Mouse (Mus musculus): ENCODE data around the gene Dennd5b. TPM values are rescaled to one million over a fixed set of nuclear protein-coding genes. Genes with fewer than 3 reads are reported as not detected.
"Not testable (repeated sequence)": the region's sequence is repeated elsewhere in the genome, so short reads cannot be mapped to it uniquely, and the experiment has no call there.

The Dennd5b gene
- polyA plus RNA-seq, 1 experiment from 2014 or later, result 6.4 TPM

GRCm38 (mm10) chr6:148955641-148956420 lies 145.6 kb downstream of the Dennd5b start:
- CTCF ChIA-PET, result interaction anchor here (1.8 to 2.0 kb wide), 2 partner anchors 11 to 20 kb away, joined by 4 to 6 read pairs; no protein-coding TSS in a partner anchor
- no peaks in the 10 kb centered on the region for H3K27me3 ChIP-seq
- TF ChIP-seq CTCF (IDR thresholded peaks at IDR 0.05), result no peak
- DNase-seq (ENCODE audit: low read depth, low spot score) (no peak), ATAC-seq (no peak)
- in situ Hi-C loops (cut with MboI; ENCODE audit: low pct_unique_long_range_greater_than_20kb), result no loop called here
- POLR2A ChIA-PET, result no interaction called here

GRCm38 (mm10) chr6:148946881-148947405 lies 154.5 kb downstream of the Dennd5b start:
- ChIA-PET CTCF (interaction anchor here (1.4 kb wide), 1 partner anchor 57 kb away, joined by 3 read pairs; no protein-coding TSS in a partner anchor), POLR2A (interaction anchor here (0.6 to 1.1 kb wide), 2 partner anchors 46 to 583 kb away, joined by 3 read pairs; no protein-coding TSS in a partner anchor)
- in situ Hi-C loops (cut with MboI; ENCODE audit: low pct_unique_long_range_greater_than_20kb), result loop anchor here (10.0 kb wide), 1 partner anchor 168 kb away; no protein-coding TSS in a partner anchor
- no peak for TF ChIP-seq CTCF (IDR thresholded peaks at IDR 0.05)
- H3K27me3 ChIP-seq, result no peaks in the 10 kb centered on the region
- no peak for DNase-seq (ENCODE audit: low read depth, low spot score)
- ATAC-seq, result no peak

- ATAC-seq, result peak; percentile 71
- POLR2A ChIA-PET, result interaction anchor here (0.6 to 1.1 kb wide), 3 partner anchors 27 to 582 kb away, joined by 3 to 4 read pairs (median 3); no protein-coding TSS in a partner anchor
- TF ChIP-seq CTCF (IDR thresholded peaks at IDR 0.05), result no peak
- DNase-seq (ENCODE audit: low read depth, low spot score), result peak; percentile 85
- CTCF ChIA-PET, result interaction anchor here (1.4 kb wide), 2 partner anchors 12 to 58 kb away, joined by 3 read pairs; no protein-coding TSS in a partner anchor
- in situ Hi-C loops (cut with MboI; ENCODE audit: low pct_unique_long_range_greater_than_20kb), result loop anchor here (10.0 kb wide), 1 partner anchor 168 kb away; no protein-coding TSS in a partner anchor
- H3K27me3 ChIP-seq, result no peaks in the 10 kb centered on the region
These were observed 155.1 kb downstream of the Dennd5b start, which contains the start of gene Sinhcaf for GRCm38 (mm10) chr6:148946409-148946742. Gene Sinhcaf (minus strand): TSS chr6:148946467.

GRCm38 (mm10) chr6:148945509-148946408 lies 155.7 kb downstream of the Dennd5b start:
- no peaks in the 10 kb centered on the region for H3K27me3 ChIP-seq
- POLR2A ChIA-PET, result interaction anchor here (0.6 to 1.1 kb wide), 2 partner anchors 27 to 47 kb away, joined by 3 to 4 read pairs; no protein-coding TSS in a partner anchor
- no peak for DNase-seq (ENCODE audit: low read depth, low spot score)
- no peak for TF ChIP-seq CTCF (IDR thresholded peaks at IDR 0.05)
- in situ Hi-C loops (cut with MboI; ENCODE audit: low pct_unique_long_range_greater_than_20kb), result loop anchor here (10.0 kb wide), 1 partner anchor 169 kb away; no protein-coding TSS in a partner anchor
- ATAC-seq, result peak; percentile 40
- CTCF ChIA-PET, result interaction anchor here (1.4 kb wide), 2 partner anchors 11 to 59 kb away, joined by 3 read pairs; no protein-coding TSS in a partner anchor

- no peak for DNase-seq (ENCODE audit: low read depth, low spot score)
- ChIA-PET POLR2A (no interaction called here), CTCF (interaction anchor here (1.4 kb wide), 1 partner anchor 10 kb away, joined by 3 read pairs; no protein-coding TSS in a partner anchor)
- ATAC-seq, result peak; percentile 45
- in situ Hi-C loops (cut with MboI; ENCODE audit: low pct_unique_long_range_greater_than_20kb), result loop anchor here (5.0 to 10.0 kb wide), 2 partner anchors 47 to 170 kb away; no protein-coding TSS in a partner anchor
- no peak for TF ChIP-seq CTCF (IDR thresholded peaks at IDR 0.05)
- no peaks in the 10 kb centered on the region for H3K27me3 ChIP-seq
These were observed 156.5 kb downstream of the Dennd5b start for GRCm38 (mm10) chr6:148944767-148945508.

GRCm38 (mm10) chr6:148944344-148944766 lies 157.1 kb downstream of the Dennd5b start:
- in situ Hi-C loops (cut with MboI; ENCODE audit: low pct_unique_long_range_greater_than_20kb), result loop anchor here (5.0 to 10.0 kb wide), 2 partner anchors 48 to 170 kb away; no protein-coding TSS in a partner anchor
- TF ChIP-seq CTCF (IDR thresholded peaks at IDR 0.05), result no peak
- DNase-seq (ENCODE audit: low read depth, low spot score) (no peak), ATAC-seq (no peak)
- H3K27me3 ChIP-seq, result no peaks in the 10 kb centered on the region
- ChIA-PET POLR2A (no interaction called here), CTCF (interaction anchor here (1.0 kb wide), 1 partner anchor 24 kb away, joined by 5 read pairs; no protein-coding TSS in a partner anchor)

GRCm38 (mm10) chr6:148943695-148944094 lies 157.8 kb downstream of the Dennd5b start:
- ATAC-seq (peak; percentile 11), DNase-seq (ENCODE audit: low read depth, low spot score) (peak; percentile 53)
- TF ChIP-seq CTCF (IDR thresholded peaks at IDR 0.05), result no peak
- CTCF ChIA-PET, result interaction anchor here (1.0 kb wide), 1 partner anchor 25 kb away, joined by 5 read pairs; no protein-coding TSS in a partner anchor
- in situ Hi-C loops (cut with MboI; ENCODE audit: low pct_unique_long_range_greater_than_20kb), result loop anchor here (5.0 to 10.0 kb wide), 2 partner anchors 49 to 171 kb away; no protein-coding TSS in a partner anchor
- H3K27me3 ChIP-seq, result no peaks in the 10 kb centered on the region
- POLR2A ChIA-PET, result interaction anchor here (1.0 kb wide), 1 partner anchor 10 kb away, joined by 3 read pairs; no protein-coding TSS in a partner anchor

- no peak for TF ChIP-seq CTCF (IDR thresholded peaks at IDR 0.05)
- DNase-seq (ENCODE audit: low read depth, low spot score), result no peak
- no peak for ATAC-seq
- in situ Hi-C loops (cut with MboI; ENCODE audit: low pct_unique_long_range_greater_than_20kb), result loop anchor here (5.0 to 10.0 kb wide), 2 partner anchors 50 to 172 kb away; no protein-coding TSS in a partner anchor
- ChIA-PET CTCF (no interaction called here), POLR2A (interaction anchor here (1.0 kb wide), 1 partner anchor 8 kb away, joined by 3 read pairs; no protein-coding TSS in a partner anchor)
- no peaks in the 10 kb centered on the region for H3K27me3 ChIP-seq
These were observed 159.1 kb downstream of the Dennd5b start for GRCm38 (mm10) chr6:148942406-148942805.

GRCm38 (mm10) chr6:148941880-148942279 lies 159.6 kb downstream of the Dennd5b start:
- TF ChIP-seq CTCF (IDR thresholded peaks at IDR 0.05), result no peak
- ChIA-PET POLR2A (no interaction called here), CTCF (no interaction called here)
- H3K27me3 ChIP-seq, result no peaks in the 10 kb centered on the region
- DNase-seq (ENCODE audit: low read depth, low spot score), result no peak
- in situ Hi-C loops (cut with MboI; ENCODE audit: low pct_unique_long_range_greater_than_20kb), result loop anchor here (5.0 to 10.0 kb wide), 2 partner anchors 50 to 173 kb away; no protein-coding TSS in a partner anchor
- ATAC-seq, result no peak

GRCm38 (mm10) chr6:148940383-148940782 lies 161.1 kb downstream of the Dennd5b start:
- POLR2A ChIA-PET; DNase-seq (ENCODE audit: low read depth, low spot score); ATAC-seq; H3K27me3 ChIP-seq: not testable (repeated sequence)
- CTCF ChIA-PET, result interaction anchor here (1.2 kb wide), 1 partner anchor 54 kb away, joined by 4 read pairs; no protein-coding TSS in a partner anchor
- in situ Hi-C loops (cut with MboI; ENCODE audit: low pct_unique_long_range_greater_than_20kb), result loop anchor here (5.0 to 10.0 kb wide), 2 partner anchors 52 to 174 kb away; no protein-coding TSS in a partner anchor
